Mouse (Mus musculus) small intestine, adult 2 months (tissue): ENCODE measurements around the gene Rpusd2.

Source experiments
- CTCF ChIP-seq: fragments of 200-500 bp; IDR thresholded peaks from 2 replicates; pipeline ENCODE4 v1.5.1; 2012; ENCODE audit warnings: low read depth, mild to moderate bottlenecking, control low read depth, inconsistent platforms, low read length, moderate library complexity, mixed read lengths; ENCODE audit not compliant: insufficient replicate concordance, insufficient read length; ENCODE audit errors: extremely low read depth
- POLR2A ChIP-seq: fragments of 200-500 bp; IDR thresholded peaks from 2 replicates; pipeline ENCODE4 v1.6.1; 2012; ENCODE audit warnings: low read depth, mild to moderate bottlenecking, control low read depth, inconsistent platforms, low read length, moderate library complexity

GRCm38 (mm10) chr2:119019131-119019530 lies 15.5 kb upstream of the Rpusd2 start:
- TF ChIP-seq POLR2A (no peak), CTCF (no peak)
